Mouse (Mus musculus): Measurements from ENCODE around the gene Kcnma1. TPM values are rescaled to one million over a fixed set of nuclear protein-coding genes. Genes with fewer than 3 reads are reported as not detected.

Gene Kcnma1
- polyA plus RNA-seq, 1 experiment from 2014 or later, result 9.0 TPM

GRCm38 (mm10) chr14:23640665-23641064, 373.6 kb downstream of the Kcnma1 start:
- no peak overlapping the region for H3K4me2 ChIP-seq (replicated peaks)
- H3K4me1 ChIP-seq, result no peaks in the 10 kb centered on the region
- H3K9ac ChIP-seq (replicated peaks), result no peak overlapping the region
- WGBS, result 68% methylated on average over 2 of the region's 2 CpGs
- no peak for ATAC-seq (replicated peaks)
- H3K36me3 ChIP-seq, result no peaks in the 10 kb centered on the region
- H3K4me3 ChIP-seq, result no peak overlapping the region
- no peak overlapping the region for H3K27ac ChIP-seq (replicated peaks)
- H3K9me3 ChIP-seq, result no peaks in the 10 kb centered on the region
- H3K27me3 ChIP-seq, result no peaks in the 10 kb centered on the region

GRCm38 (mm10) chr14:23638078-23638695, 376.1 kb downstream of the Kcnma1 start:
- Histone ChIP-seq H3K4me2 (replicated peaks) (no peak overlapping the region), H3K27me3 (no peaks in the 10 kb centered on the region), H3K36me3 (no peaks in the 10 kb centered on the region), H3K4me3 (no peak overlapping the region), H3K27ac (replicated peaks) (no peak overlapping the region), H3K4me1 (no peaks in the 10 kb centered on the region), H3K9ac (replicated peaks) (no peak overlapping the region), H3K9me3 (no peaks in the 10 kb centered on the region)
- 78% methylated on average over 3 of the region's 3 CpGs for WGBS
- no peak for ATAC-seq (replicated peaks)

GRCm38 (mm10) chr14:23635903-23636302, 378.4 kb downstream of the Kcnma1 start:
- Histone ChIP-seq H3K36me3 (no peaks in the 10 kb centered on the region), H3K27ac (replicated peaks) (no peak overlapping the region), H3K4me1 (no peaks in the 10 kb centered on the region), H3K4me2 (replicated peaks) (no peak overlapping the region), H3K9ac (replicated peaks) (no peak overlapping the region), H3K4me3 (no peak overlapping the region), H3K9me3 (no peaks in the 10 kb centered on the region), H3K27me3 (no peaks in the 10 kb centered on the region)
- WGBS, result 53% methylated on average over 4 of the region's 4 CpGs
- no peak for ATAC-seq (replicated peaks)

GRCm38 (mm10) chr14:23633011-23633595, 381.2 kb downstream of the Kcnma1 start:
- H3K9ac ChIP-seq (replicated peaks), result no peak overlapping the region
- H3K4me3 ChIP-seq, result no peak overlapping the region
- H3K27me3 ChIP-seq, result no peaks in the 10 kb centered on the region
- H3K4me2 ChIP-seq (replicated peaks), result no peak overlapping the region
- no peaks in the 10 kb centered on the region for H3K36me3 ChIP-seq
- no peak overlapping the region for H3K27ac ChIP-seq (replicated peaks)
- 92% methylated on average over 5 of the region's 5 CpGs for WGBS
- no peaks in the 10 kb centered on the region for H3K9me3 ChIP-seq
- no peak for ATAC-seq (replicated peaks)
- no peaks in the 10 kb centered on the region for H3K4me1 ChIP-seq

- WGBS, result 82% methylated on average over 6 of the region's 6 CpGs
- Histone ChIP-seq H3K27ac (replicated peaks) (no peak overlapping the region), H3K36me3 (no peaks in the 10 kb centered on the region), H3K4me2 (replicated peaks) (no peak overlapping the region), H3K27me3 (no peaks in the 10 kb centered on the region), H3K9ac (replicated peaks) (no peak overlapping the region), H3K4me1 (no peaks in the 10 kb centered on the region), H3K9me3 (no peaks in the 10 kb centered on the region), H3K4me3 (no peak overlapping the region)
- no peak for ATAC-seq (replicated peaks)
Measured at GRCm38 (mm10) chr14:23626925-23627324, 387.4 kb downstream of the Kcnma1 start.

- no peak overlapping the region for H3K27ac ChIP-seq (replicated peaks)
- no peak overlapping the region for H3K4me3 ChIP-seq
- no peaks in the 10 kb centered on the region for H3K27me3 ChIP-seq
- no peaks in the 10 kb centered on the region for H3K4me1 ChIP-seq
- 35% methylated on average over 2 of the region's 2 CpGs for WGBS
- no peaks in the 10 kb centered on the region for H3K9me3 ChIP-seq
- no peak overlapping the region for H3K4me2 ChIP-seq (replicated peaks)
- no peak overlapping the region for H3K9ac ChIP-seq (replicated peaks)
- no peak for ATAC-seq (replicated peaks)
- no peaks in the 10 kb centered on the region for H3K36me3 ChIP-seq
Measured at GRCm38 (mm10) chr14:23626114-23626513, 388.2 kb downstream of the Kcnma1 start.

GRCm38 (mm10) chr14:23625436-23625835, 388.9 kb downstream of the Kcnma1 start:
- Histone ChIP-seq H3K9ac (replicated peaks) (no peak overlapping the region), H3K27me3 (no peaks in the 10 kb centered on the region), H3K36me3 (no peaks in the 10 kb centered on the region), H3K4me2 (replicated peaks) (no peak overlapping the region), H3K4me1 (no peaks in the 10 kb centered on the region), H3K4me3 (no peak overlapping the region), H3K27ac (replicated peaks) (no peak overlapping the region), H3K9me3 (no peaks in the 10 kb centered on the region)
- ATAC-seq (replicated peaks), result no peak
- 92% methylated on average over 6 of the region's 6 CpGs for whole genome bisulfite sequencing

- Histone ChIP-seq H3K4me3 (no peak overlapping the region), H3K9ac (replicated peaks) (no peak overlapping the region), H3K27ac (replicated peaks) (no peak overlapping the region), H3K4me1 (no peaks in the 10 kb centered on the region), H3K36me3 (no peaks in the 10 kb centered on the region), H3K4me2 (replicated peaks) (no peak overlapping the region), H3K9me3 (no peaks in the 10 kb centered on the region), H3K27me3 (no peaks in the 10 kb centered on the region)
- WGBS, result 90% methylated on average over 1 of the region's 1 CpGs
- no peak for ATAC-seq (replicated peaks)
Measured at GRCm38 (mm10) chr14:23624455-23624854, 389.8 kb downstream of the Kcnma1 start.

- Histone ChIP-seq H3K4me1 (no peaks in the 10 kb centered on the region), H3K9me3 (no peaks in the 10 kb centered on the region), H3K27me3 (no peaks in the 10 kb centered on the region), H3K4me2 (replicated peaks) (no peak overlapping the region), H3K4me3 (no peak overlapping the region), H3K36me3 (no peaks in the 10 kb centered on the region), H3K9ac (replicated peaks) (no peak overlapping the region), H3K27ac (replicated peaks) (no peak overlapping the region)
- ATAC-seq (replicated peaks), result no peak
- WGBS, result 87% methylated on average over 2 of the region's 2 CpGs
Measured at GRCm38 (mm10) chr14:23620685-23621084, 393.6 kb downstream of the Kcnma1 start.

- WGBS, result 86% methylated on average over 2 of the region's 2 CpGs
- no peaks in the 10 kb centered on the region for H3K36me3 ChIP-seq
- ATAC-seq (replicated peaks), result no peak
- no peaks in the 10 kb centered on the region for H3K27me3 ChIP-seq
- H3K4me2 ChIP-seq (replicated peaks), result no peak overlapping the region
- H3K4me1 ChIP-seq, result no peaks in the 10 kb centered on the region
- H3K4me3 ChIP-seq, result no peak overlapping the region
- no peak overlapping the region for H3K27ac ChIP-seq (replicated peaks)
- no peaks in the 10 kb centered on the region for H3K9me3 ChIP-seq
- no peak overlapping the region for H3K9ac ChIP-seq (replicated peaks)
Measured at GRCm38 (mm10) chr14:23618973-23619372, 395.3 kb downstream of the Kcnma1 start.

GRCm38 (mm10) chr14:23618081-23618480, 396.2 kb downstream of the Kcnma1 start:
- H3K4me1 ChIP-seq, result no peaks in the 10 kb centered on the region
- no peak overlapping the region for H3K9ac ChIP-seq (replicated peaks)
- no peak for ATAC-seq (replicated peaks)

GRCm38 (mm10) chr14:23610054-23610453, 404.2 kb downstream of the Kcnma1 start:
- WGBS, result 58% methylated on average over 3 of the region's 3 CpGs
- H3K9me3 ChIP-seq, result no peaks in the 10 kb centered on the region
- no peak overlapping the region for H3K9ac ChIP-seq (replicated peaks)
- no peak overlapping the region for H3K4me2 ChIP-seq (replicated peaks)
- no peak for ATAC-seq (replicated peaks)
- no peak overlapping the region for H3K4me3 ChIP-seq
- no peak overlapping the region for H3K27ac ChIP-seq (replicated peaks)
- no peaks in the 10 kb centered on the region for H3K27me3 ChIP-seq
- no peaks in the 10 kb centered on the region for H3K36me3 ChIP-seq
- H3K4me1 ChIP-seq, result no peaks in the 10 kb centered on the region

More at GRCm38 (mm10) chr14:23618081-23618480, 396.2 kb downstream of the Kcnma1 start:
- WGBS, result 44% methylated on average over 1 of the region's 1 CpGs
- H3K4me2 ChIP-seq (replicated peaks), result no peak overlapping the region
- H3K27ac ChIP-seq (replicated peaks), result no peak overlapping the region
- no peak overlapping the region for H3K4me3 ChIP-seq
- H3K27me3 ChIP-seq, result no peaks in the 10 kb centered on the region
- no peaks in the 10 kb centered on the region for H3K9me3 ChIP-seq
- no peaks in the 10 kb centered on the region for H3K36me3 ChIP-seq

GRCm38 (mm10) chr14:23605740-23606139, 408.6 kb downstream of the Kcnma1 start:
- Histone ChIP-seq H3K36me3 (no peaks in the 10 kb centered on the region), H3K9ac (replicated peaks) (no peak overlapping the region), H3K9me3 (no peaks in the 10 kb centered on the region), H3K4me3 (no peak overlapping the region), H3K4me1 (no peaks in the 10 kb centered on the region), H3K27ac (replicated peaks) (no peak overlapping the region), H3K4me2 (replicated peaks) (no peak overlapping the region), H3K27me3 (no peaks in the 10 kb centered on the region)
- WGBS, result 82% methylated on average over 7 of the region's 7 CpGs
- ATAC-seq (replicated peaks), result no peak

Measured in forebrain, embryonic 15.5 days (tissue).